Mouse (Mus musculus) gastrocnemius, postnatal 4 days (tissue): ENCODE measurements around the gene Prdx6b. TPM values are rescaled to one million over a fixed set of nuclear protein-coding genes. Genes with fewer than 3 reads are reported as not detected.

ENCODE experiments used
- DNase-seq, 2 experiments: peaks; one replicate each; pipeline ENCODE4 v3.0.0; 2021 to 2022; ENCODE audit warnings: low spot score in 2 of 2, mixed read lengths in 2 of 2
- total RNA-seq, 2 experiments: library from RNA; stranded (reverse); gene quantifications; 2 replicates each; pipeline ENCODE4 v1.2.3; 2021

Prdx6b gene
- total RNA-seq, 2 experiments from 2014 or later: not detected

DNA sequence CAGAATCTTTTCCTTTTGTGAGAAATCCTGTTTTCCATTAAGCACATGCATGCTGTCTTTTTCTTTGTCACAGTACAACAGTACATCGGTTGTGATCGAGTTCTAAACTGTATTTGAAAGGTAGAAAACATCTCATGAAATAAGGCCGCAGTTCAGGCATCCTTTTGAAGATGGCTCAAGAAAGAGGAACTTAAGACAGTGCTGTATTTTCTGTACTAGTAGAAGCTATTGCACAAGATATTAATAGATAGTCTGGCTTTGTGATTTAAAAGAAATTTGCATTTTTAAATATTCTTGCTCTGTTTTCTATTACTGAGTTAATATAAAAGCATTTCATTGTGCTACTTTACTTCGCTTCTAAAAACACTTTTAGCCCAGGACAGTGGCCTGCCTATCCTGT is 30.6 kb downstream of the Prdx6b start:
- DNase-seq: no peak

DNA sequence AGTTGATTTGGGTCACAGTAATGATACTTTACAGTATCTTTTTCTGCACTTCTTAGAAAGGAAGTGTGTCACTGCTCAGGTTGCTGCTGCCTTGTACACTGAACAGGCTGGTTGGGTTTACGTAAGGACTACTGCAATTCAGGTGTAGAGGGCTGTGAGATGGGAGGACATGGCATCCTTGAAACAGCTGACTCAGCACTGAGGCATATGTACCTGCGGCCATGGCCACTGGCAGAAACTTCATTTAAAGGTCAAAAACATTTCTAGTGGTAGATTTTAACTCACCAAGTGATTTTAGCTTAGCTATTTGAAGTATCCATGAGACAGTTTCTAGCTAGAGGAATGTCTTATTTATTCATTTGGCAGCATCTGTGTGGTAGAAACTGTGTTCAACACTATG is 33.5 kb downstream of the Prdx6b start:
- DNase-seq: no peak

DNA sequence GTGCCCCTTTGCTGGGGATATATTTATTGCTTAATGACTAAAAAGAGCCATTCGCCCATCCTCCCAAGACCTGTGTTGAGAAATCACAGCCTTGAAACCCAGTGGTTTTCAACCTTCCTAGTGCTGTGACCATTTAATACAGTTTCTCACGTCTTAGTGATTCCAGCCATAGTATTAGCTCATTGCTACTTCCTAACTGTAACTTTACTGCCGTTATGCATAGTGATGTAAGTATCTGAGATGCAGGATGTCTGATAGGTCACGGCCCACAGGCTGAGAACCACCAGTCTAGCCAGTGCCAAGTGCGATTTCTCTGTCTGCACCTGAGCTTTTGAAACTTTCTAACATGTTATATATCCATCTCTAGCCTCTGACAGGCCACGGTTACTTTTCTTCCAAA is 35.0 kb downstream of the Prdx6b start:
- DNase-seq: no peak

DNA sequence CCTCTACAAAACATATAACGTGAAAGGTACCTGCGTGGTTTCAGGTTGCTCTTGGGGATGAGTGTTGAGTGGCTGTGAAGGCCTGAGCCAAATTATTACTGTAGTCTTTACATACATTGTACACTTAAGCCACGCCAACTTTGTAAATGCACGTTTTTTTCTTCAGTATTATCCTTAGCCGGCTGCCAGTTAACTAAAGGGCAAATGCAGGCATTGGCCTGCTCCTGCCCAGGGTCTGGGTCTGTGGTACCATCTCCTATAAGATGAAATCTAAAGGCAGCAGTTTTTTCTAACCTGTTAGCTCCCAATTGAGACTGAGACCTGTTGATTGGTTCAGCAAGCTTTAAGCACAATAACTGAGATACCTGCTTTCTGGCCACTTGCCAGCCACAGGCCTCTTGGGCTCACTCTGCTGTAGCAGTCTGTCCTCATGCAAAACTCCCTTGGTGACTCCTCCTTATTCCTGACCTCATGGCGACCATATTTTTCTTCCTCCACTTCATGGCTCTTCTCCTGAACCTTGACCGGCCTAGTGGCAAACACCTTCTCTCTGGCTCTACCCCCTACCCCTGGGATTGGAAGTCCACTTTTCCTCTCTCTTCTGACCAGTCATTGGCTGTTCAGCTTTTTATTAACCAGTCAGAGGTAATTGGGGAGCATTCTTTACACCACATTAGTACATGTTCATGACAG is 36.8 kb downstream of the Prdx6b start:
- no peak for DNase-seq

DNA sequence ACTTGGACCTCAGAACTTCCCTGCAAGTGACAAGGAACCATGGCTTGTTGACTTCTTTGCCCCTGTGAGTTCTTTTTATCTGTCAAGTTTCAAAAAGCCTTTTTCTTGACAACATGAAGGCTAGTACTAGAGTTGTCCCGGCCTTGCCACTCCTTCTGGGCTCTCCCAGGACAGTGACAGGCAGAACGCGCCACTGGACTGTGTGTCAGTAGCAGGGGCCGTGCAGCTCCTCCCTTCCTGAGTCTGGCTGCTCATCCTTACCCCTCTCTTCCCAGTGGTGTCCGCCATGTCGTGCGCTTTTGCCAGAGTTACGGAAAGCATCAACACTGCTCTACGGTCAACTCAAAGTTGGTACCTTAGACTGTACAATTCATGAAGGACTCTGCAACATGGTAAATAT is 48.3 kb downstream of the Prdx6b start:
- no peak for DNase-seq

Other genes with a start within 250 kb of the Prdx6b start
- gene Pde1a, start 163.0 kb upstream of the Prdx6b start, total RNA-seq: 1 to 10 TPM; 4.7 to 7.1 TPM
- gene Dnajc10, start 23.0 kb downstream of the Prdx6b start, total RNA-seq: 10 to 100 TPM; 42.1 to 44.5 TPM
- 10 to 100 TPM; 50.7 to 62.7 TPM for gene Frzb, start 155.2 kb downstream of the Prdx6b start, total RNA-seq